Mouse (Mus musculus) neural tube, embryonic 11.5 days (tissue): ENCODE measurements at regions not wholly inside any gene's neighbourhood (a gene's known extent, or its start where the extent isn't known, plus 50 kb on each side); places are given as distances from the start of the nearest gene placed in this dataset.

Source experiments
- ATAC-seq: fragments of 200-750 bp; cut with Nextera tagmentation; 2 replicates; pipeline ENCODE4 v1.8.0; 2017; ENCODE audit warnings: moderate number of reproducible peaks, mild to moderate bottlenecking, moderate TSS enrichment, moderate library complexity; ENCODE audit not compliant: insufficient read depth, low FRiP score, low TSS enrichment
- DNase-seq: peaks from one replicate; pipeline ENCODE4 v3.0.0-alpha.2; 2015; ENCODE audit warnings: low spot score
- H3K27ac ChIP-seq: fragments of 300-500 bp; sonication (generic); 2 replicates; pipeline ENCODE4 v1.5.1; 2014; ENCODE audit warnings: low read depth, mild to moderate bottlenecking, low read length
- H3K27me3 ChIP-seq: fragments of 300-500 bp; sonication (generic); 2 replicates; pipeline ENCODE4 v1.6.1; 2014; ENCODE audit warnings: mild to moderate bottlenecking, low read length, mixed read lengths; ENCODE audit not compliant: control insufficient read depth, insufficient read depth
- H3K36me3 ChIP-seq: fragments of 300-500 bp; sonication (generic); 2 replicates; pipeline ENCODE4 v1.6.1; 2014; ENCODE audit warnings: mild to moderate bottlenecking, low read length, moderate library complexity, mixed read lengths; ENCODE audit not compliant: control insufficient read depth, insufficient read depth
- H3K4me1 ChIP-seq: fragments of 300-500 bp; sonication (generic); 2 replicates; pipeline ENCODE4 v1.6.1; 2014; ENCODE audit warnings: low read length, mixed read lengths; ENCODE audit not compliant: control insufficient read depth, insufficient read depth
- H3K4me2 ChIP-seq: fragments of 300-500 bp; sonication (generic); 2 replicates; pipeline ENCODE4 v1.6.1; 2014; ENCODE audit warnings: low read depth, mild to moderate bottlenecking, moderate library complexity
- H3K4me3 ChIP-seq: fragments of 300-500 bp; sonication (generic); 2 replicates; pipeline ENCODE4 v1.5.1; 2014; ENCODE audit warnings: low read depth, low read length
- H3K9ac ChIP-seq: fragments of 300-500 bp; sonication (generic); 2 replicates; pipeline ENCODE4 v1.6.1; 2014; ENCODE audit warnings: mild to moderate bottlenecking, low read length
- H3K9me3 ChIP-seq: fragments of 300-500 bp; sonication (generic); 2 replicates; pipeline ENCODE4 v1.6.1; 2016; ENCODE audit warnings: low read length; ENCODE audit not compliant: control insufficient read depth
- WGBS: fragments of 180-500 bp; shearing (Covaris S2); extraction: QIAGEN DNeasy Blood & Tissue Kit; methylation state at CpG from one replicate; pipeline ENCODE4 v1.1.7; 2014; 5-methylcytosine and 5-hydroxymethylcytosine counted together

DNA sequence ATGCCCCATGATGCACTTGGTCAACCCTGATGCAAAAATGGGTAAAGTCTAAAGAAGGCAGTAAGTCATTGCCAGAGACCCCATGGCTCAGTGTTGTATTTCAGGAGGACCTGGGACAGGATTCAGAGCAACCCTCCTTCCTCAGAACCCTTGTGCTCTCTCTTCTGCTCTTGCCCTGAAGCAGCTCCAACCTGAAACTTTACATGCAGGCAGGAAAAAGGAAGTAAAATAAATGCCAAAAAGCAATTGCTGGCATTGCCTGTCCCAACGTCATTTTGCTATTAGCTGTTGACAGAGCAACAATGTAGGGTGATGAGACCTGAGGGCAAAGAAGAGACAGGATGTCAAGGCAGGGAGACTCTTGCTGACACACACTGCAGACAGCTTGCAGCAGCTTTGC, 121.7 kb upstream of the Crim1 start:
- Histone ChIP-seq H3K4me3 (no peak overlapping the region), H3K4me1 (no peaks in the 10 kb centered on the region), H3K9me3 (no peaks in the 10 kb centered on the region), H3K9ac (no peak overlapping the region), H3K36me3 (no peaks in the 10 kb centered on the region), H3K27ac (no peak overlapping the region), H3K4me2 (no peak overlapping the region), H3K27me3 (no peaks in the 10 kb centered on the region)
- ATAC-seq (no peak), DNase-seq (no peak)
- WGBS: 66% methylated on average over 1 of the region's 1 CpGs

DNA sequence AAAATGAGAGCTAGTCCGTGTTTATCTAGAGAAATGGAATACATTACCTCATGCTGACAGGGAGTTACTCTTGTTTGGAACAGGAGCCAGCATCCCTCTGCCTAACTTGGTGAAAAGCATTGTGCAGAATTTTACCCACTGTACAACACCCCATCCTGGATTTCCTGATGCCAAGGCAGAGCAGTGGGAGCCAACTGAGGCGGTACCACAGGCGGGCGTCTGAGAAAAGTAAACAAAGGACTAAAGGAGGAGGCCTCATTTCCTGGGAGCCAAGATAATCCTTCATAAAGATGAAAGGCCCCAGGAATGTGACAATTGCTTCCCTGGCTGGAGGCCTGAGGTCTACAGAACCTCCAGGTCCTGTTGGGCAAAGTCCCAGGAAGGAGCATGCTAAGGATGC, 115.6 kb upstream of the Crim1 start:
- Histone ChIP-seq H3K9ac (no peak overlapping the region), H3K4me1 (no peaks in the 10 kb centered on the region), H3K4me3 (no peak overlapping the region), H3K27ac (no peak overlapping the region), H3K36me3 (no peaks in the 10 kb centered on the region), H3K4me2 (no peak overlapping the region), H3K9me3 (no peaks in the 10 kb centered on the region), H3K27me3 (no peaks in the 10 kb centered on the region)
- no peak for DNase-seq
- ATAC-seq: no peak
- 33% methylated on average over 4 of the region's 4 CpGs for WGBS

DNA sequence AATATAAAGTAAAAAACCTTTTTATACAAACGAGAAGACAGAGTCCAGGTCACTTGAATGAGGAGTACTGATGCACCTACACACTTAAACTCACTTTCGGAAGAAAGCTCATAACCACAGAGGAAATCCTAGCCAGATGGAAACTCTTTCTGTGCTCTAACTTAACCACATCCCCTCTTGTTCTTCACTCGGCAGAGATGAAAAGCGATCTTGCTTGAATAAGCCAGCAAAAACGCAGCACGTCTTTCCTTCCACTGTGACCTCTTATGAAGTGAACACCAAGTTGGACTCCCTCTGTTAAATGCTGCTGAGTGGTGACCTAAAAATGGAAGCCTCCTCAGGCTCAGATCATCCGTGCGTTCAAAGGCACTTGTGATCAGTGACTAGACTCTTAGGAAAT, 113.1 kb upstream of the Crim1 start:
- H3K4me1 ChIP-seq: no peaks in the 10 kb centered on the region
- H3K27me3 ChIP-seq: no peaks in the 10 kb centered on the region
- no peaks in the 10 kb centered on the region for H3K36me3 ChIP-seq
- H3K27ac ChIP-seq: no peak overlapping the region
- H3K9me3 ChIP-seq: no peaks in the 10 kb centered on the region
- H3K9ac ChIP-seq: no peak overlapping the region
- no peak for DNase-seq
- 83% methylated on average over 8 of the region's 8 CpGs for WGBS
- no peak overlapping the region for H3K4me2 ChIP-seq
- no peak for ATAC-seq
- no peak overlapping the region for H3K4me3 ChIP-seq

GRCm38 (mm10) chr17:78097699-78098098, 102.3 kb upstream of the Crim1 start:
- H3K4me2 ChIP-seq: no peak overlapping the region
- H3K9ac ChIP-seq: no peak overlapping the region
- H3K4me3 ChIP-seq: no peak overlapping the region
- H3K4me1 ChIP-seq: no peaks in the 10 kb centered on the region
- no peaks in the 10 kb centered on the region for H3K9me3 ChIP-seq
- no peaks in the 10 kb centered on the region for H3K36me3 ChIP-seq
- no peak for DNase-seq
- H3K27me3 ChIP-seq: no peaks in the 10 kb centered on the region
- H3K27ac ChIP-seq: no peak overlapping the region
- 55% methylated on average over 1 of the region's 1 CpGs for WGBS
- no peak for ATAC-seq

DNA sequence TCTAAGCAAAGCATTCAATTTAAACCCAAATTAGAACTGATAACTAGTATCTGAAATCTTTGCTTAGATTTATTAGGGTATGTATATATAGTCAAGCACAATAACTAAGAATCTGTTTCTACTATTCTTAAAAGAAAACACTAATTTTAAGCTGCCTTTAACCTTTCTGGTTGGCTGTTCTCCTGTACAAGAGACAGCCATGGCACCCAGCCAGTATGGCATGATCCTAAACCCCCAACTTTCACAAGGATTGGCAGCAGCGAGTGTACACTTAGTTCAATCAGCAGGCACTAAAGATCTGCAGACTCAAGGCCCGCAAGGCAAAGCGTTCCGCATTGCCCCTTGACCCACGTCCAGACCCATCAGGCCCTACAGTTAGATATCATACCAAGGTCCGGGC, 91.3 kb upstream of the Crim1 start:
- H3K4me2 ChIP-seq: no peak overlapping the region
- WGBS: 95% methylated on average over 6 of the region's 6 CpGs
- H3K27ac ChIP-seq: no peak overlapping the region
- H3K9me3 ChIP-seq: no peaks in the 10 kb centered on the region
- H3K36me3 ChIP-seq: no peaks in the 10 kb centered on the region
- no peaks in the 10 kb centered on the region for H3K27me3 ChIP-seq
- no peak for DNase-seq
- H3K4me3 ChIP-seq: no peak overlapping the region
- H3K9ac ChIP-seq: no peak overlapping the region
- no peaks in the 10 kb centered on the region for H3K4me1 ChIP-seq
- ATAC-seq: no peak

DNA sequence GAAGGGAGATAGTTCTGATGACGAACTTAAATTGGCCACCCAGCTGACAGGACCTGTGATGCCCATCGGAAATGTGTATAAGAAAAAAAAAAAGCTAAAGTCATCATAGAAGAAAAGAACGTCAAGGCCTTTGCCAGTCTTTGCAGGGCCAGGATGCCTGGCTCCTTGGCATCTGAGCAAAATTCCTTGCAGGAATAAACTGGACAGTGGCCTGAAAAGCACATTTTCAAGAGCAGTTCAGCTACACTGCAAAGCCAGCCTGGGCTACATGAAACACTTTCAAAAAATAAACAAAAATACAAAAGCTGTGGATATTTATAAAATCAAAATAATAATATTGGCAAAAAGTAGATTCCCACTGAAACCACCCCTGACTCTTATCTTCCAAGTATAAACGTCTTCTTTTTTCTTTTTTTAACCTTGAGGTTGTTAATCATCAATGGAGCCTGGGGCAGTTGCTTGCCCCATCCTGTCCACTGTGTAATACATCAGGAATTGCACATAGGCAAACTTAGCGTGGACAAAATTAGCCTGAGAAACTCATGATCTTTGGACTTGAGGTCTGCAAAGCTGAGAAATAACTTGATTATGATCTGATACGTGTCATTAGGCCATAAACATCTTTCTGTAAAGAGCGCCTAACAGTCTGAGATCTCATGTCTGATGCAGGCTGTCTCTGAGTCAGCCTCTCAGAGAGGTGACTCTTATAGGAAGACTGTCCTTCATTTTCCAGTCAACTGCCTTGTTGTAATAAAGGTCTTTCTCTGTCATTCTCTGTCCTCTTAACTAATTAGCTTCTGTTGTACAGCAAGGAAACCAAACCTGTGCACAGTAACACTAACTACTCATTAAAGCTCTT, 90.5 kb upstream of the Crim1 start:
- ATAC-seq: no peak
- 84% methylated on average over 7 of the region's 7 CpGs for WGBS

GRCm38 (mm10) chr17:78132116-78132515, 67.9 kb upstream of the Crim1 start:
- ATAC-seq (no peak), DNase-seq (no peak)
- Histone ChIP-seq H3K4me3 (no peak overlapping the region), H3K4me2 (no peak overlapping the region), H3K9ac (no peak overlapping the region), H3K27ac (no peak overlapping the region), H3K9me3 (no peaks in the 10 kb centered on the region), H3K36me3 (no peaks in the 10 kb centered on the region), H3K27me3 (no peaks in the 10 kb centered on the region), H3K4me1 (no peaks in the 10 kb centered on the region)
- 83% methylated on average over 1 of the region's 1 CpGs for WGBS

More for the DNA sequence above, 90.5 kb upstream of the Crim1 start:
- Histone ChIP-seq H3K4me3 (no peak overlapping the region), H3K4me1 (no peaks in the 10 kb centered on the region), H3K4me2 (no peak overlapping the region), H3K27me3 (no peaks in the 10 kb centered on the region), H3K9ac (no peak overlapping the region), H3K9me3 (no peaks in the 10 kb centered on the region), H3K27ac (no peak overlapping the region), H3K36me3 (no peaks in the 10 kb centered on the region)
- DNase-seq: no peak

DNA sequence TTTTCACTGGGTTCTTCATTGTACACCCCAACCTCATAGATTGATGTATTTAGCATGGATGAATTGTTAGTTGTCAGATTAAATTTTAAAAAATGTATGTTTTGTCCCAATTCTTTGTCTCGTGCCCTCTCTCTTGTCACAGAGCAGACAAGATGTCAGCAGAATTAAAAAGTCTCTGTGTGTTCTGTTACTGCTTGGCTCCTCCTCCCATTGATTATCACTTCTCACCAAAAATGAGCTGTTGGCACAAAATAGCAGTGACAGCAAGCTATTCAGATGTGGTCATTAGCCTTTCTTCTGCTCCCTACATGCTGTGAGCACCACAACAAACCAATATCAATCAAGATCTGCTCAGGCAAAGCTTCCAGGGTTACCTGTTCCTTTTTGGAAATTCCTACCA, 62.1 kb upstream of the Crim1 start:
- DNase-seq: no peak
- no peak overlapping the region for H3K9ac ChIP-seq
- no peaks in the 10 kb centered on the region for H3K27me3 ChIP-seq
- H3K4me3 ChIP-seq: no peak overlapping the region
- no peak for ATAC-seq
- no peak overlapping the region for H3K27ac ChIP-seq
- H3K4me2 ChIP-seq: no peak overlapping the region
- H3K36me3 ChIP-seq: no peaks in the 10 kb centered on the region
- no peaks in the 10 kb centered on the region for H3K4me1 ChIP-seq
- no peaks in the 10 kb centered on the region for H3K9me3 ChIP-seq
- WGBS: 65% methylated on average over 1 of the region's 1 CpGs

DNA sequence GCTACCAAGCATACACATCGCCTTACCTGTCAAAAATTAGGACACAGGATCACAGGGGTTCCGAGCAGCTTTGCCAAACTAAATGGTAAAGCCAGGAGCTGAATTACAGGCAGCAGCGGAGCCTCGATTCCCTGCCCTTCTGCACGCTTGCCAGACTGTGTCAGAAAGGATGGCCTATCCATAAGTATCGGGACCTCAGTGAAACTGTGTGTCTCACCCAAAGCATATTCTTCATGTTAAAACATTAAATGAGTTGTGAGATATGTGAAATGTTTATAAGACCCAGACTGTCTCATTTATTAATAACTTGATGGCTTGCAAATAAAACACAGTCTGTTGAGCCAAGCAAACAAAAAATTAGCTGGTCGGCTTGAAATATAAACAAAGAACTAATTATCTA, 59.4 kb upstream of the Crim1 start:
- no peaks in the 10 kb centered on the region for H3K27me3 ChIP-seq
- 91% methylated on average over 7 of the region's 7 CpGs for WGBS
- H3K27ac ChIP-seq: no peak overlapping the region
- H3K9ac ChIP-seq: no peak overlapping the region
- H3K4me2 ChIP-seq: no peak overlapping the region
- DNase-seq (no peak), ATAC-seq (no peak)
- H3K4me3 ChIP-seq: no peak overlapping the region
- no peaks in the 10 kb centered on the region for H3K4me1 ChIP-seq
- H3K9me3 ChIP-seq: no peaks in the 10 kb centered on the region
- H3K36me3 ChIP-seq: no peaks in the 10 kb centered on the region
